16 mouse cellular contexts compared by ENCODE assay signal in genomic region chr10:54550665-54551064, GRCm38 (mm10).
"Had no signal": no experiment of that assay in that cellular context is flagged by ENCODE, and none has a peak within 500 bp of the region (broad histone marks: within the 10 kb centered on the region; RNA-seq: fewer than 3 reads in every experiment).

No protein-coding gene starts in this region.

- H3K4me3 ChIP-seq: neural tube, embryonic 12.5 days; neural tube, embryonic 13.5 days; neural tube, embryonic 15.5 days; stomach, embryonic 15.5 days had no signal

- H3K9ac ChIP-seq: neural tube, embryonic 12.5 days; neural tube, embryonic 13.5 days; neural tube, embryonic 15.5 days; stomach, embryonic 15.5 days had no signal

- H3K36me3 ChIP-seq: neural tube, embryonic 12.5 days; neural tube, embryonic 13.5 days; neural tube, embryonic 15.5 days; stomach, embryonic 15.5 days had no signal

- DNase-seq: retina, postnatal 1 day; right cerebral cortex, adult 18-20 months; right cerebral cortex, postnatal 14 days; right cerebral cortex, postnatal 25 days; right cerebral cortex, postnatal 4 days; spleen, adult 18-20 months; thymus, adult 18-20 months; thymus, adult 2 months; thymus, postnatal 14 days; thymus, postnatal 25 days; thymus, postnatal 36 days; thymus, postnatal 4 days had no signal

- H3K4me2 ChIP-seq: neural tube, embryonic 12.5 days; neural tube, embryonic 13.5 days; neural tube, embryonic 15.5 days; stomach, embryonic 15.5 days had no signal

- H3K27ac ChIP-seq: neural tube, embryonic 12.5 days; neural tube, embryonic 13.5 days; neural tube, embryonic 15.5 days; stomach, embryonic 15.5 days had no signal

- H3K27me3 ChIP-seq: neural tube, embryonic 12.5 days; neural tube, embryonic 13.5 days; neural tube, embryonic 15.5 days; stomach, embryonic 15.5 days had no signal

- H3K9me3 ChIP-seq: neural tube, embryonic 12.5 days; neural tube, embryonic 13.5 days; neural tube, embryonic 15.5 days; stomach, embryonic 15.5 days had no signal

- H3K4me1 ChIP-seq: neural tube, embryonic 12.5 days; neural tube, embryonic 13.5 days; neural tube, embryonic 15.5 days; stomach, embryonic 15.5 days had no signal
